Mouse (Mus musculus) stomach, postnatal 0 days (tissue): ENCODE results near the gene Ptdss2.
A peak's percentile ranks its signal among the peaks of the same experiment; 100 is the strongest.

Experiments
- CTCF ChIP-seq: IDR thresholded peaks from 2 replicates; pipeline ENCODE4 v1.5.1; 2016; ENCODE audit warnings: antibody characterized with exemption, low read depth, mild to moderate bottlenecking, moderate library complexity
- EP300 ChIP-seq: optimal IDR thresholded peaks from 2 replicates; pipeline ENCODE3; 2016; ENCODE audit warnings: antibody characterized with exemption

GRCm38 (mm10) chr7:141099911-141100691 lies 22.1 kb upstream of the Ptdss2 start, which contains the start of gene Sigirr:
- no peak for TF ChIP-seq EP300
- TF ChIP-seq CTCF = 0 out of 2 replicates have a peak, but pooled peaks have one; percentile 3
